Mouse (Mus musculus): ENCODE results near the gene Nav2. TPM values are rescaled to one million over a fixed set of nuclear protein-coding genes. Genes with fewer than 3 reads are reported as not detected.
A peak's percentile ranks its signal among the peaks of the same experiment; 100 is the strongest.

Gene Nav2
- polyA plus RNA-seq, 1 experiment = 48.9 TPM

- DNase-seq (ENCODE audit: extremely low spot score in 1 of 2, low spot score in 1 of 2) = no peak
Measured at GRCm38 (mm10) chr7:49562851-49563250, 654.3 kb downstream of the Nav2 start.

- peak in 1 of 2 experiments; percentile 36 for DNase-seq (ENCODE audit: extremely low spot score in 1 of 2, low spot score in 1 of 2)
Measured at GRCm38 (mm10) chr7:49565084-49565483, 656.6 kb downstream of the Nav2 start.

- peak in 1 of 2 experiments; percentile 41 for DNase-seq (ENCODE audit: extremely low spot score in 1 of 2, low spot score in 1 of 2)
Measured at GRCm38 (mm10) chr7:49565798-49566197, 657.3 kb downstream of the Nav2 start.

- DNase-seq (ENCODE audit: extremely low spot score in 1 of 2, low spot score in 1 of 2) = no peak
Measured at GRCm38 (mm10) chr7:49567346-49568034, 659.0 kb downstream of the Nav2 start.

- DNase-seq (ENCODE audit: extremely low spot score in 1 of 2, low spot score in 1 of 2) = peak; percentile 82 to 84
Measured at GRCm38 (mm10) chr7:49569646-49570045, 661.1 kb downstream of the Nav2 start.

GRCm38 (mm10) chr7:49571606-49572005, 663.1 kb downstream of the Nav2 start:
- DNase-seq (ENCODE audit: extremely low spot score in 1 of 2, low spot score in 1 of 2) = no peak

GRCm38 (mm10) chr7:49575226-49575625, 666.7 kb downstream of the Nav2 start:
- peak; percentile 52 to 67 for DNase-seq (ENCODE audit: extremely low spot score in 1 of 2, low spot score in 1 of 2)

- peak in 1 of 2 experiments; percentile 58 for DNase-seq (ENCODE audit: extremely low spot score in 1 of 2, low spot score in 1 of 2)
Measured at GRCm38 (mm10) chr7:49577096-49577495, 668.6 kb downstream of the Nav2 start.

GRCm38 (mm10) chr7:49581951-49582350, 673.4 kb downstream of the Nav2 start:
- no peak for DNase-seq (ENCODE audit: extremely low spot score in 1 of 2, low spot score in 1 of 2)

GRCm38 (mm10) chr7:49582551-49582950, 674.0 kb downstream of the Nav2 start:
- DNase-seq (ENCODE audit: extremely low spot score in 1 of 2, low spot score in 1 of 2) = no peak

- no peak for DNase-seq (ENCODE audit: extremely low spot score in 1 of 2, low spot score in 1 of 2)
Measured at GRCm38 (mm10) chr7:49583176-49583575, 674.7 kb downstream of the Nav2 start.

- no peak for DNase-seq (ENCODE audit: extremely low spot score in 1 of 2, low spot score in 1 of 2)
Measured at GRCm38 (mm10) chr7:49586530-49587120, 678.1 kb downstream of the Nav2 start.

GRCm38 (mm10) chr7:49589635-49590034, 681.1 kb downstream of the Nav2 start:
- no peak for DNase-seq (ENCODE audit: extremely low spot score in 1 of 2, low spot score in 1 of 2)

GRCm38 (mm10) chr7:49597776-49598175, 689.3 kb downstream of the Nav2 start:
- DNase-seq (ENCODE audit: extremely low spot score in 1 of 2, low spot score in 1 of 2) = no peak

GRCm38 (mm10) chr7:49598225-49598624, 689.7 kb downstream of the Nav2 start:
- no peak for DNase-seq (ENCODE audit: extremely low spot score in 1 of 2, low spot score in 1 of 2)

- no peak for DNase-seq (ENCODE audit: extremely low spot score in 1 of 2, low spot score in 1 of 2)
Measured at GRCm38 (mm10) chr7:49599950-49600349, 691.4 kb downstream of the Nav2 start.

GRCm38 (mm10) chr7:49601191-49601975, 692.9 kb downstream of the Nav2 start:
- DNase-seq (ENCODE audit: extremely low spot score in 1 of 2, low spot score in 1 of 2) = peak; percentile 81 to 92

- DNase-seq (ENCODE audit: extremely low spot score in 1 of 2, low spot score in 1 of 2) = no peak
Measured at GRCm38 (mm10) chr7:49604244-49604643, 695.7 kb downstream of the Nav2 start.

- no peak for DNase-seq (ENCODE audit: extremely low spot score in 1 of 2, low spot score in 1 of 2)
Measured at GRCm38 (mm10) chr7:49604965-49605795, 696.7 kb downstream of the Nav2 start.

GRCm38 (mm10) chr7:49616258-49616735, 707.8 kb downstream of the Nav2 start:
- DNase-seq (ENCODE audit: extremely low spot score in 1 of 2, low spot score in 1 of 2) = peak in 1 of 2 experiments; percentile 80

All from frontal cortex, adult 2 months (tissue).